Mouse (Mus musculus): Measurements from ENCODE around the gene Tbc1d17.

- no peak for TF ChIP-seq CTCF (IDR thresholded peaks at IDR 0.05; ENCODE audit: borderline replicate concordance, extremely low read depth, insufficient read depth, insufficient read length)
- no peak for TF ChIP-seq POLR2A (IDR thresholded peaks at IDR 0.05; ENCODE audit: borderline replicate concordance, extremely low read depth, insufficient read depth, insufficient read length, poor library complexity, severe bottlenecking)
Observed at GRCm38 (mm10) chr7:44808927-44809326, 40.0 kb downstream of the Tbc1d17 start.

All from brain, embryonic 14.5 days (tissue).